Mouse (Mus musculus) adrenal gland (tissue): Measurements from ENCODE around the gene Ctps.

ENCODE experiments used
- intact Hi-C: fragments of 180-260 bp; cut with DNase I; formaldehyde crosslinking; loops from one replicate; pipeline ENCODE4 v1.15.1; 2025

Gene Ctps

GRCm38 (mm10) chr4:120571691-120572090, 1.6 kb upstream of the Ctps start:
- intact Hi-C loops = no loop called here

DNA sequence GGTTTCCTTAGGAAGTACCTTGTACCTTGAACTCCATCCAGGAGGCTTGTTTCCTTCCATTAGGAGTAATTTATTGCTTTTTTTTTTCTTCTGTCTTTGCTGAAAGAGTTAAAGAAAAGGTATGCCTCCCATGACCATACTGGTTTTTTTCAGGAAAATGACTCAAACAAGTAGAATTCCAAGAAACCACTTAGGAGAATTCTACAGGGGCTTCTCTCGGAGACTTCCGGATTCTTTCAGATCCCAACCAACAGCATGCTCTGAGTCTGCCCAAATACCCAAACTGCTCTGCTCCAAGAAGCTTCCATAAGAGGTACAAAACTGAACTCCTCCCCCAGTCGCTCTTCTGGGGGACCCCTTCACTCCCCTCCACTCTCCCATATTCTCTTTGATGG, 991 bp upstream of the Ctps start:
- intact Hi-C loops = no loop called here

DNA sequence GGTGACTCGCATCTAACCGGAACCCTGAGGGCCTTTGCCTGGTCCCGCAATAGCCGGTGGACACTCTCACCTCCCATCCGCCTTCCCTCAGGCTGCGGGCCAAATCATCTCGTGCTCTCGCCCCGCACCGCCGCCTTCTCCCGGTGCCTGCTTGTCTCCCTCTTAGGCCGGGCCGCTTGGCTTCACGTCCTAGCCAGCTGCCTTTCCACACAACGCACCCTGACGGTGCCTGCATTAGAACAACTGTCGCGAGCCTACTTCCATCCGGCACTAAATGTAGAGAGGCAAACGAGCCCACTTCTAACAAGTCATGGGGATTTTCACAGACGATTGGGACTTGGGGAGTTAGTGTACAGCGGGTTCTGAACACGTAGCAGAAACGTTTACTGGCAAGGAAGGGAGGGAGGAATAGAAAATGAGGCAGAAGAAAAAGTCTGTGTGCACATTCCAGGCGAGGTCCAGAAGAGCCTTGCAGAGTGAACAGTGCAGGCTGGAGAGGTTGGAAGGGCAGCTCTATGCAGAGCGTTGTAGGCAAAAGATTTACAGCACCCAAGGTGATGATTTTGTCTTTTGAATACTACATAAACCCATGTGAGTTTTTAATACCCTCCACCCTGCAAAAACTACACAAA, 478 bp upstream of the Ctps start:
- intact Hi-C loops = no loop called here

GRCm38 (mm10) chr4:120569025-120569424, 1.1 kb downstream of the Ctps start:
- intact Hi-C loops = no loop called here

- intact Hi-C loops = no loop called here
Observed at GRCm38 (mm10) chr4:120568005-120568404, 2.1 kb downstream of the Ctps start.

- intact Hi-C loops = no loop called here
Observed at GRCm38 (mm10) chr4:120565726-120566125, 4.3 kb downstream of the Ctps start.

DNA sequence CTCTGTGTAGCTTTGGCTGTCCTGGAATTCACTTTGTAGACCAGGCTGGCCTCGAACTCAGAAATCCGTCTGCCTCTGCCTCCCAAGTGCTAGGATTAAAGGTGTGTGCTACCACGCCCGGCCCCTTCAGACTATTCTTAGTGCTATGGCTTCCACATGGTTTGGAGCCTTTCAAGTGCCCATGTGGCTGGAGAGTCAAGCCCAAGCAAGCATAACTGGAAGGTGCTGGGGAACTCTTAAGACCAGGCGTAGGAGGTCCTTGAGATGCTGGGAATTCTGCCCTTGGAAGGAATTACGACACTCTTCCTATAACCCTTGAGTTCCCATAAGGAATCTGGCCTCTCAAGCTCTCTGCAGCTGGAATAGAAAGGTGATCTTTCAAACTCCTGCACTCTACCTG, 13.5 kb downstream of the Ctps start:
- intact Hi-C loops = no loop called here

GRCm38 (mm10) chr4:120544896-120545295, 25.2 kb downstream of the Ctps start:
- intact Hi-C loops = no loop called here

- intact Hi-C loops = no loop called here
Observed at GRCm38 (mm10) chr4:120538664-120539063, 31.4 kb downstream of the Ctps start.

GRCm38 (mm10) chr4:120531986-120532385, 38.1 kb downstream of the Ctps start, which contains the start of gene Slfnl1:
Gene Slfnl1, plus strand, starts transcription at chr4:120532231.
- intact Hi-C loops = no loop called here

DNA sequence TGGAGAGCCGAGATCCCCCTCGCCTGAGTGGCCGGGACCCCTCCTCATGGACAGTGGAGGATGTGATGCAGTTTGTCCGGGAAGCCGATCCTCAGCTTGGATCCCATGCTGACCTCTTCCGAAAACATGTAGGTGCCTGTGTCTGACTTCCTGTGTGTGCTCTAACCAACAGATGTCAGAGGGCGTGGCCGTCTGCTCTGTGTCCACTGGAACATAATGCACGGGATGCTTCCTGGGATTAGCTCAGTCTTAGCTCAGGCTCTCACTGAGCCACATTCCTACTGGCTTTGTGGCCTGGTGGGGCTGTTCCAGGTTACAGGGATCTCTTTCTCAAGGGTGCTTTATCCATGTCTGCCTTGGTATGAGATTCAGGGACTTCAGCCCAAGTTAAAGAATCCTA, 41.9 kb downstream of the Ctps start:
- intact Hi-C loops = no loop called here

DNA sequence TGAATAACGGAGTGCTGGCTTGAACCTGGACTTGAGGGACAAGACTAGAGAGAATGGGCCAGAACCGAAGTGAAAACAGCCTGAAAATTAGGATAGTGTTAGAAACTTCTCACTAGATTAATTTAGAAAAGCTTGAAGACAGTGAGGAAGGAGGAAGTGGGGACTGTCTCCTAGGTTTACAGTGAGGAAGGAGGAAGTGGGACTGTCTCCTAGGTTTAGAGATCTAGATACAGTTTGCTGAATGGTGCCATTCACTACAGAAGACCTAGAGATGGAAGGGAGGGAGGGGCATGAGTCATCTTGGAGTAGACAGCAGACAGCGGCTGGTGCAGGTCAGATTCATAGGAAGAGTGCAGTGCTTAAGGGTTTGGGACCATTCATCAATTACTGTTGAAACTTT, 47.0 kb downstream of the Ctps start:
- intact Hi-C loops = no loop called here

- intact Hi-C loops = no loop called here
Observed at GRCm38 (mm10) chr4:120522351-120522750, 47.7 kb downstream of the Ctps start.

DNA sequence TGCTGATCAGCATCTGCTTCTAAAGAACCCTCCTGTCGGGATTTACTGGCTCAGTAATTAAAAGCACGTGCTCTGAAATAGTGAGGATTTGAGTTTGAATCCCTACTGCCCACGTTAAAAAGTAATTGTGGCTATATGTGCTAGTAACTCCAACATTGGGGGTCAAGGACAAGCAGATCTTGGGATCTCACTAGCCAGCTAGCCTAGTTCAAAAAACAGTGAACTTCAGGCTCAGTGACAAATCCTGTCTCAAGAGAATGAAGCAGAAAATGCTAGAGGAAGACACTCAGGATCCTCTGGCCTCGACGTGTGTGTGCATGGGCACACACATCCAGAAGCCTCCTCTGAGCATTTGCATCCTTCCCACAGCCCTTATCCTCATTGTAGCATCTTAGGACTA, 48.3 kb downstream of the Ctps start:
- intact Hi-C loops = no loop called here

- intact Hi-C loops = no loop called here
Observed at GRCm38 (mm10) chr4:120517335-120517734, 52.7 kb downstream of the Ctps start.

- intact Hi-C loops = no loop called here
Observed at GRCm38 (mm10) chr4:120516907-120517306, 53.2 kb downstream of the Ctps start.

GRCm38 (mm10) chr4:120516491-120516890, 53.6 kb downstream of the Ctps start:
- intact Hi-C loops = no loop called here

GRCm38 (mm10) chr4:120514366-120514765, 55.7 kb downstream of the Ctps start:
- intact Hi-C loops = no loop called here

- intact Hi-C loops = no loop called here
Observed at GRCm38 (mm10) chr4:120511203-120511602, 58.9 kb downstream of the Ctps start.

DNA sequence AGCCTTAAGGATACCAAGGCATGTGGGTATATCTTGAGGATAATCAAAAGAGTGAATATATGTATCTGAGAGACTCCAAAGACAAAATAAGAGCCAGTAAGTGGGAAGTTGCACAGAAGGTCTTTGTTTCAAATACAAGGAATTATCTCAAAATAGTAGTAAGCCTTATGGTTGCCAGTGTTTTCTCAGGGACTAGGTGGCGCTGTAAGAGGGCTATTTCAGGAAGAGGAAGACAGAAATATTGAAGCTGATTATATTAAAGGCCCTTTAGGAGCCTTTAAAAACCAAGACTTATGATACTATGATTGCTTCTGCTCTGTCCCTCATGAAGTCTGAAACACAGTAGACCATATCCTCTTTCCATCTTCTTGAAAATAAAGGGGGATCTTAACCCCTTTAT, 63.1 kb downstream of the Ctps start:
- intact Hi-C loops = no loop called here
